18 mouse cellular contexts compared by ENCODE assay signal in genomic region chr1:52730258-52730657, GRCm38 (mm10). TPM values are rescaled to one million over a fixed set of nuclear protein-coding genes. Genes with fewer than 3 reads are reported as not detected.
A peak's percentile ranks its signal among the peaks of the same experiment; 100 is the strongest.
DNase-seq lines count a peak whose midpoint lies in the region; ATAC-seq and TF ChIP-seq lines count a peak whose summit lies in the region.
"Had no signal": no experiment of that assay in that cellular context is flagged by ENCODE, and none has a peak within 500 bp of the region (broad histone marks: within the 10 kb centered on the region; RNA-seq: fewer than 3 reads in every experiment).

No protein-coding gene starts in this region.

- peaks cover 3% of the 10 kb centered on the region for H3K4me1 ChIP-seq in heart, embryonic 12.5 days (replicated peaks)

- H3K27ac ChIP-seq in heart, embryonic 12.5 days (ENCODE audit: poor library complexity, severe bottlenecking): no peak overlapping the region
- H3K27ac ChIP-seq: embryonic facial prominence, embryonic 10.5 days; forebrain, embryonic 13.5 days; heart, embryonic 13.5 days; hindbrain, embryonic 15.5 days had no signal

- WGBS in heart, embryonic 12.5 days: 63% methylated on average over 1 of the region's 1 CpGs

- no peak overlapping the region for H3K4me2 ChIP-seq in heart, embryonic 12.5 days
- H3K4me2 ChIP-seq: forebrain, embryonic 13.5 days; heart, embryonic 13.5 days; hindbrain, embryonic 15.5 days had no signal

- intact Hi-C loops in left cerebral cortex, postnatal 10 days (cut with DNase I): no loop called here

- H3K27me3 ChIP-seq in heart, embryonic 12.5 days (replicated peaks): peaks cover 5% of the 10 kb centered on the region; the same call in 1 of the 2 replicates
- H3K27me3 ChIP-seq: forebrain, embryonic 13.5 days; hindbrain, embryonic 15.5 days had no signal

- DNase-seq in brain, embryonic 14.5 days (ENCODE audit: low read depth): peak; percentile 28
- peak; percentile 70 for DNase-seq in cerebellum, adult 11-12 months
- peak; percentile 88 for DNase-seq in cerebellum, adult 9-10 months
- DNase-seq in cerebellum, postnatal 25 days: peak; percentile 53 to 74
- DNase-seq in left cerebral cortex, postnatal 10 days (ENCODE audit: extremely low spot score in 1 of 2, low spot score in 2 of 2): no peak
- no peak for DNase-seq in left cerebral cortex, adult 9 months (ENCODE audit: low spot score in 2 of 2)
- DNase-seq: adrenal gland, adult 2 months; adrenal gland, postnatal 36 days; forebrain, postnatal 0 days; gastrocnemius, postnatal 25 days; heart, postnatal 36 days; kidney, adult 9 months had no signal

- H3K4me3 ChIP-seq in heart, embryonic 12.5 days: no peak overlapping the region
- H3K4me3 ChIP-seq: embryonic facial prominence, embryonic 10.5 days; forebrain, embryonic 13.5 days; heart, embryonic 13.5 days; hindbrain, embryonic 15.5 days had no signal

- H3K36me3 ChIP-seq in heart, embryonic 12.5 days: no peaks in the 10 kb centered on the region
- H3K36me3 ChIP-seq: embryonic facial prominence, embryonic 10.5 days; heart, embryonic 13.5 days; hindbrain, embryonic 15.5 days had no signal

- no peak for TF ChIP-seq POLR2A in brain, embryonic 14.5 days (IDR thresholded peaks at IDR 0.05; ENCODE audit: borderline replicate concordance, extremely low read depth, insufficient read depth, insufficient read length, poor library complexity, severe bottlenecking)

- no peak for ATAC-seq in heart, embryonic 12.5 days (ENCODE audit: insufficient number of reproducible peaks, low FRiP score)
- ATAC-seq: forebrain, embryonic 13.5 days; forebrain, postnatal 0 days; intestine, postnatal 0 days had no signal

- H3K9ac ChIP-seq in heart, embryonic 12.5 days: no peak overlapping the region
- H3K9ac ChIP-seq: forebrain, embryonic 13.5 days; forebrain, postnatal 0 days; heart, embryonic 13.5 days; hindbrain, embryonic 15.5 days had no signal

- no peak for TF ChIP-seq CTCF in brain, embryonic 14.5 days (IDR thresholded peaks at IDR 0.05; ENCODE audit: borderline replicate concordance, extremely low read depth, insufficient read depth, insufficient read length)

- H3K9me3 ChIP-seq in heart, embryonic 12.5 days (replicated peaks): no peaks in the 10 kb centered on the region
- H3K9me3 ChIP-seq: embryonic facial prominence, embryonic 10.5 days; forebrain, embryonic 13.5 days; heart, embryonic 13.5 days; hindbrain, embryonic 15.5 days had no signal

RNA-seq across cellular contexts. Expression of gene Mfsd6, which starts 3.0 kb away (rescaled TPM):
- 14.3 and 21.8 TPM in 2 replicates for polyA plus RNA-seq in brain, embryonic 14.5 days (2012; rRNA removed)
- 10 to 100 TPM; 69.3 to 70.1 TPM for total RNA-seq in left cerebral cortex, postnatal 10 days (2021)
- polyA plus RNA-seq in heart, embryonic 12.5 days (2016; fragmentation: Nextera tagmentation; extraction: Ambion mirVana): 4.3 and 5.4 TPM in 2 replicates

Comparison
In these comparisons a context has a peak if more than half of its experiments do, and no peak if none do; other contexts are left out.
1. DNase-seq: peak in brain, embryonic 14.5 days (single experiment), cerebellum, adult 11-12 months (single experiment), cerebellum, adult 9-10 months (single experiment) and cerebellum, postnatal 25 days (2 of 2); none in left cerebral cortex, postnatal 10 days (0 of 2) and left cerebral cortex, adult 9 months (0 of 2).